Mouse (Mus musculus): ENCODE measurements around the gene Nkapd1.

GRCm38 (mm10) chr9:50646826-50647370 is 29.6 kb upstream of the Nkapd1 start:
- TF ChIP-seq CTCF (IDR thresholded peaks at IDR 0.05): no peak
- TF ChIP-seq EP300 (IDR thresholded peaks at IDR 0.05): no peak

Data from lung, postnatal 0 days (tissue).